Mouse (Mus musculus) large intestine, adult 2 months (tissue): ENCODE data around the gene Syn3. TPM values are rescaled to one million over a fixed set of nuclear protein-coding genes. Genes with fewer than 3 reads are reported as not detected.
"Not testable (repeated sequence)": the region's sequence is repeated elsewhere in the genome, so short reads cannot be mapped to it uniquely, and the experiment has no call there.

Experiments
- DNase-seq: peaks from one replicate; pipeline ENCODE4 v3.0.0-alpha.2; 2012; ENCODE audit warnings: low read depth, low spot score
- WGBS: fragments of 180-500 bp; shearing (Covaris S2); methylation state at CpG from one replicate; pipeline ENCODE4 v1.1.7; 2018; 5-methylcytosine and 5-hydroxymethylcytosine counted together
- polyA plus RNA-seq: library from polyadenylated mRNA; depleted of rRNA; stranded (reverse); fragments of >200 nt; gene quantifications from 2 replicates; pipeline ENCODE4 v1.2.3, GENCODE M21; 2012

The Syn3 gene
- polyA plus RNA-seq, 1 experiment: 0.89 TPM

GRCm38 (mm10) chr10:86139061-86139681, 359.5 kb downstream of the Syn3 start:
- WGBS: 77% methylated on average over 8 of the region's 8 CpGs
- DNase-seq: no peak

GRCm38 (mm10) chr10:86137589-86138173, 361.0 kb downstream of the Syn3 start:
- 42% methylated on average over 5 of the region's 5 CpGs for WGBS
- DNase-seq: no peak

DNA sequence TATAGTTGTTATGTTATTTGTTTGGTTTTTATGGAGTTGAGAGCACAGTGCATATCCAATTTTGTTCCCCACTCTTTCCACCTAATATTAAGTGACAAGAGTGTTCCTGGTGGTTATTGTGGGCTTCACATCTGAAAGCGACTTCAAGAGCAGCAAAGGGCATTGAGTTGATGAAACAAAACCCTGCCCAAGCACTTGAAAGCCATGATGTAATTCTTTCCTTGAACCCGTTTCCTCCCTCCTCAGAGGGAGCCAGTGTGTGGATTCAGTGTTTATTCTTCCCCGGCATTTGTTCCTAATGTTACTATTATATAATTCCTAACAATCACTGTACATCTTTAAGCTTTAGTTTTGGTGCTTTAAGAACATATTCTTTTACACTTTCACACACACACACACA, 361.6 kb downstream of the Syn3 start:
- WGBS: 63% methylated on average over 3 of the region's 3 CpGs

DNA sequence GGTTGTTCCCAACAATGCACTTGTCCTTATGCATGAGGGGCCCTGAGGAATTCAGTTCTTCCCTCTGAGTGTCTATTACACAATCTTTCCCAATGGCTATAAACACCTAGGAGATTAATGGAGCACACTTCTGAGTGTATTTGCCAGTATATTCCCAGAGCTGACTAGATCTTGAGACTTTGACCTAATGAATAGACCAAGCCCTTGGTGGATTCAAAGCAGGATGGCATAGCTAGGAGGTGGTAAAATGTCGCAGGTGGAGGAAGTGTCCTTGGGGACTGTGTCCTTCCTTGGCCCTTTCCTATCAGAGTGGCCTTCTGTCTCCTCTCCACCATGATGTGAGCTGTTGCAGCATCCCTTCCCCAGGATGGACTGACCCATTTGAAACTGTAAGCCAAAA, 362.4 kb downstream of the Syn3 start:
- DNase-seq: no peak
- WGBS: 66% methylated on average over 1 of the region's 1 CpGs

More for the DNA sequence above, 361.6 kb downstream of the Syn3 start:
- no peak for DNase-seq

DNA sequence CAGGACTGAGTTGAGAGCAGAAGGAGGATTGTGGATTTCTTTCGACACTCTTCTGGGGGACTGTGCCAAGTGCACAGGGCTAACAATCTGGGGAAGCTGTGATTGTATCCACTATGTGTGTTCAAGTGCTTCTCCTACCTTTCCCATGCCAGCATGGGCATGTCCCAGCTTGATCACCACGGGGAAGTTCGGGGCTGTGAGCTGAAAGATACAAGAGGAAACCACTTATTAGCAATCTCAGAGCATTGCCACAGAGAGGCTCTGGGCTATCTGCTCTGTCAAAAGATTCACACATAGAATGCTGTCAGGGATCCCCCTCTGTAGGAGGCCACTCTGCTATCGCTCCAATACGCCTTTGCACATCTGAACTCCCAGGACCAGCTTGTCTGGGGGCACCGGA, 363.8 kb downstream of the Syn3 start:
- 87% methylated on average over 6 of the region's 6 CpGs for WGBS
- no peak for DNase-seq

DNA sequence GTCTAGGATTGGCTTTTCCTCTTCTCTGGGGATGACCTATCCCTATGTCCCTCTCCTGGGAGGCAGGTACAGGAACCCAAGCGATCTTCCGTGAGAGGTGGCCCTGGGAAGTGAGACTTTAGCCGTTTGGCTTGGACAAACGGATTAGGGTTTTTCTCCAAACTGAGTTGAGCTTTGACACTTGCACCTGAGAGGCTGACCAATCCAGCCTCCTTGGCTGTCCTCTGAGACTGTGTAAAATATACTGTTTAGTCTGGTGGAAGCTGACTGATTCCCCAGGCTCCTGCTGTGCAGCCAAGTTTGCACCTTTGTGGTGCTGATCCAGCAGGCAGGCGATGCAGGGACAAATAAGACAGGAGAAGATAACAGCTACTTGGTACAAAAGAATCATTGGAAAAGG, 364.4 kb downstream of the Syn3 start:
- no peak for DNase-seq
- WGBS: 84% methylated on average over 5 of the region's 5 CpGs

DNA sequence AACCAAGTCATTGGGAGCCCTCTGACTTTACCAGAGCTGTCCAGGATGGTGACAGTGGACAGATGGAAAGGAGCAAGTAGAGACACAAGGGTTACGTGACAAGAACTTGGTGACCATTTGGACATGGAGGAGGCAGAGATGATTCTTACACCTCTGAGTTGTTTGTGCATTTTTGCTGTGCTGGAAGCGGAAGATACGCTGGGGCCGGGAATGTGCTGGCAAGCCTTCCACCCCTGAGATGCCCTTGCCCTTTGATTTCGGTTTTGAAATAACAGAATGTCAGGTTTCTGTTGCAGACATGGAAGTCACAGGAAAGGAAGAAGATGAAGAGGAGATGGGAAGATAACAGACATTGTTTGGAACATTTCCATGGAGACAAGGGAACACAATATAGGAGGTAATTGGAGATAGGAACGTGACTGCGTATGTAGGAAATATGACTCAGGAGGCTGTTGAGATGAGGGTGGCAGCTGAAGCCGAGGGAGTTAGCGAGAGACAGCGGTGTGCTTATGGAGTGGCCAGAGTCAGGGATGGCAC, 366.2 kb downstream of the Syn3 start:
- WGBS: 83% methylated on average over 10 of the region's 10 CpGs
- no peak for DNase-seq

GRCm38 (mm10) chr10:86129046-86129445, 369.6 kb downstream of the Syn3 start:
- 87% methylated on average over 6 of the region's 6 CpGs for WGBS
- DNase-seq: no peak

GRCm38 (mm10) chr10:86126478-86126877, 372.2 kb downstream of the Syn3 start:
- no peak for DNase-seq
- WGBS: 77% methylated on average over 11 of the region's 11 CpGs

DNA sequence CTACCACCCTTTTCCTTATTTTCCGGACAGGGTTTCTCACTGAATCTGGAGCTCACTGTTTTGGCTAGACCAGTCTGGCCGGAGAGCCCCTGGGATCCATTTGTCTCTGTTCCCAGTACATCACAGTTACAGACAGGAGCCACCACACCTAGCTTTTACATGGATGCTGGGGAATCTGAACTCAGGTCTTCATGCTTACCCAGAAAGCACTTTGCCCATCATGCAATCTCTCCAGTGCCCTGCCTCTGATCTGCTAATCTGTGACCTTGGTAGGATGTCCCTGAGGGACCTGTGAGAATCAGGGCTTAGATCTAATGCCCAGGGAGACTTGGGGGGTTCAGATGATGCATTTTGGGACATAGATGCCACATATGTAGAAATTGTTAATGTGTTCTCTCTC, 373.3 kb downstream of the Syn3 start:
- DNase-seq: no peak
- WGBS: 90% methylated on average over 2 of the region's 2 CpGs

DNA sequence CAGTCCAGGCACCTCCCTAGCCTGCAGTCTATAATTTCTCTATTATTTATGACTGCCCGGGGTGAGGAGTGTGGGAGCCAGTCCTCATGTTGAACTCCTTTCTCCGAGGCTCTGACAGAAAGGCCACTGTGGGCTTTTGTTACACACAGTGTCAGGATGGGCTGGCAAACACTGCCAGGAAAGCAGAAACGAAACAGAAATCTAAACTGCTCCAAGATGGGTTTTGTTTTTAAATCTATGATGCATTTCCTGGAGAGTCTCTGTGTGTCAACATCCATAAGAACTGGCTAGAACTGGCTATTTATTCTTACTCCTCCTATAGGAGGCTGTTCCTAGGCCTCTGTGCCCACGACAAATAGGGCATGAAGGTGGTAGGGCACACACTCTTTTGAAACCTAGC, 374.6 kb downstream of the Syn3 start:
- WGBS: 53% methylated on average over 4 of the region's 4 CpGs
- DNase-seq: no peak

DNA sequence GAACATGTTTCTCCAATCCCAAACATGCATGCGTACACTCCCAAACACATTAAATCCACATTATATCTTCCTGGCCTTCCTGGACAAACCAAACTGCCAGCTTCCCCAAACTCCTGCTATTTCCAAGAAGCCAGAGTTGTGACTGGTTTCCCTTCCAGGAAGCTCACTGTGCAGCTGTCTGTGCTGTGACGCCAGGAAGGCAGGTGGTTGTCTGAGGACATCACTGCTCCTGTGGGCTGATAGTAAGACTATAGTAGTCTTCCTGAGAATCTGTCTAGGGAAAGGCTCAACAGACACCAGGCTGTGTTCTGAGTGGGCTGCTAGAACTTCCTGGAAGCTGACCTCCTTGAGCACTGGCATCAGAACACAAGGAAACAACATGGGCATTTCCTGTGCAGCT, 375.5 kb downstream of the Syn3 start:
- 69% methylated on average over 2 of the region's 2 CpGs for WGBS
- no peak for DNase-seq

DNA sequence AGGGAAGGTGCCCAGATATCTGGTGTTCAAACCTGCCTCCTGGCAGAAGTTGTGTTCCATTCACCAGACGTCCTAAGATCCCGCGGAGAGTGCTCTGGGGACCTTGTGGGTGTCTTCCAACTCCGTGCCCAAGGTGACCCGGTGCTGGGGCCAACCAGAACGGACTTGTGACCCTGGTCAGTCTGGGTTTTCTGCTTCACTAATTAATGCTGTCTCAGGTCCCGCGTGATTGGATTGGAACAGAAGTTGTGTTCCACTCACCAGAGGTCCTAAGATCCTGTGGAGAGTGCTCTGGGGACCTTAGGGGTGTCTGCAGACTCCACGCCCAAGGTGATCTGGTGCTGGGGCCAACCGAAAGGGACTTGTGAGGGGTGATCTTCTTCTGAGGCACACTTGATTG, 376.2 kb downstream of the Syn3 start:
- WGBS: 95% methylated on average over 10 of the region's 10 CpGs
- not testable (repeated sequence) for DNase-seq

DNA sequence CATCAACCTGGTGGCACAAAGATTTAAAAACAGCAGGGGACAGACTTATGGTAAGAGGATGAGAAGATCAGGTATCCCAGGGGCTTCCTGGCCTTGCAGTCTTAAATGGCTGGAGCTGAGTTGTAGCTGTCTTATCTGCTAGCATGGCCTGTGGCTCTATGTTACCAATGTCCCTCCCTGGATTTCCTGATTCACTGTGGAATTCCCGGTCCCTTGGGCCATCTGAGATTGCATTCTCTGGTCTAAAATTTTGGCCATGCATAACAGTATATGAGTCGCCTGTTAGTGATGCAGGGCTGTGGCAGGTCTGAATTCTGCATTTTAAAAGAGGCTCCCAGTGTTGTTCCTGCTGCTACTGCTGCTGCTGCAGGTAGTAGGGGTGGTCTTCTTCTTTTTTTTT, 382.4 kb downstream of the Syn3 start:
- 89% methylated on average over 2 of the region's 2 CpGs for WGBS
- DNase-seq: no peak

GRCm38 (mm10) chr10:86114431-86114848, 384.3 kb downstream of the Syn3 start:
- 59% methylated on average over 5 of the region's 5 CpGs for WGBS
- no peak for DNase-seq

DNA sequence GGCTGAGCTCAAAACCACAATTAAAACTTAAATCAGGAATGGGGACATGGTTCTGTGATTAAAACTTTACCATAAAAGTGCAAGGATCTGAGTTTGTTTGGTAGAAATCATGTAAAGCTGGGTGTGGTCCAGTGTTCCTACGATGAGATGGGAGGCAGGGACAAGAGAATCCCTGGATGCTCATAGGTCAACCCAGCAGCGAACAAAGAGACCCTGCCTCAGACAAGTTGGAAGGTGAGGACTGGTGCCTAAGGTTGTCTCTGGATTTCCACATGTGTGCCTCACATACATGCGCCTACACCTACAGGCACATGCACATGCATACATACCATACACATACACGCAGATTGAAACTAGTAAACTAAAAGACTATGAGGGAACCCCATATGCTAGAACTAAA, 389.9 kb downstream of the Syn3 start:
- DNase-seq: no peak
- WGBS: 81% methylated on average over 4 of the region's 4 CpGs

DNA sequence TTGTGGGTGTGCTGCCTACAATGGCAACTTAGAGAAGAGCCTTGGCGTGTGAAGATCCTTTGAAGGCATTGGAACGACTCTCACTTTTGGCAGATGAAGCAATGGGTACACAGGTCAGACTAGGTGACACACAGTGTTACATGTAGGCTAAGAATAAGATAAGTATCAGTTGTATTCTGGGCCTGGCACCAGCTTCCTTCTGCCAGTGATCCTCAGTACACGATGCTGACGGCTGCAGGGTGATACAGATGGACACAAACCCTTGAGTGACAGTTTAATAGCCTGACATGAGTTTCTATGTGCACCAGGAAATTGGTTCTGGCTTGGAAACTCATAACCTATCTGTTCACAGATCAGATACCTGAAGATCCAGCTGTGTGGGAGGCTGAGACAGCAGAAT, 391.0 kb downstream of the Syn3 start:
- DNase-seq: no peak
- WGBS: 64% methylated on average over 4 of the region's 4 CpGs

DNA sequence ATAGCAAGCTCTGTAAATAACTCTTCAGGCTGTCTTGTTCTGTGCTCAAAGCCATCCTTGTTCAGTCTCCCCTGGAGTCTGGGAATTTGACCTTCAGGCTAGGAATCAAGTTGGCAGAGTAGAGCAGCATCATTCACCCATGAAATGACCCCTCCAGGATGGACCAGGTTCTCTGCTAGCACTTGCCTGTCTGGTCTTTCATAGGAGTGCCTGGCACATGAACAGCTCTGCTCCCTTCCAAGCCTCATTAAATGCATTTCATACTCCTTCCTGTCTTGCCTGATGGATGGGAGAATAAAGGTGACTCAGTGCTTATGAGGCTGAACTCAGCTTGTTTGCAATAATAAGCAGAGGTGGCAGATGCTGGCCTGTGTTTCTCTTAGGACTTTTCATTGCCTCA, 394.7 kb downstream of the Syn3 start:
- DNase-seq: no peak

GRCm38 (mm10) chr10:86100281-86100851, 398.3 kb downstream of the Syn3 start:
- no peak for DNase-seq
- 69% methylated on average over 3 of the region's 3 CpGs for WGBS

GRCm38 (mm10) chr10:86098363-86098762, 400.3 kb downstream of the Syn3 start:
- 42% methylated on average over 6 of the region's 6 CpGs for WGBS
- no peak for DNase-seq
